Mouse (Mus musculus): ENCODE results near the gene Hpcal1. TPM values are rescaled to one million over a fixed set of nuclear protein-coding genes. Genes with fewer than 3 reads are reported as not detected.

The Hpcal1 gene
- 19.5 and 35.4 TPM in 2 replicates for polyA plus RNA-seq (2012; ENCODE audit: low replicate concordance)

GRCm38 (mm10) chr12:17690564-17691281 is at the start of gene Hpcal1:
TSS of gene Hpcal1 (plus strand) at chr12:17690856.

Other genes starting within 250 kb of the Hpcal1 start
- 25.7 and 26.3 TPM in 2 replicates for gene Odc1, start 146.1 kb upstream of the Hpcal1 start, polyA plus RNA-seq (2012; ENCODE audit: low replicate concordance)